Mouse (Mus musculus) gastrocnemius, postnatal 25 days (tissue): Measurements from ENCODE around the gene Nfib. TPM values are rescaled to one million over a fixed set of nuclear protein-coding genes. Genes with fewer than 3 reads are reported as not detected.

Experiments
- DNase-seq: peaks from one replicate; pipeline ENCODE4 v3.0.0; 2022
- total RNA-seq, 2 experiments: library from RNA; stranded (reverse); gene quantifications; 1 replicate in 1 of 2; 2 replicates in 1 of 2; pipeline ENCODE4 v1.2.3; 2021

The Nfib gene
- total RNA-seq, 2 experiments from 2014 or later: 79.0 to 82.1 TPM

DNA sequence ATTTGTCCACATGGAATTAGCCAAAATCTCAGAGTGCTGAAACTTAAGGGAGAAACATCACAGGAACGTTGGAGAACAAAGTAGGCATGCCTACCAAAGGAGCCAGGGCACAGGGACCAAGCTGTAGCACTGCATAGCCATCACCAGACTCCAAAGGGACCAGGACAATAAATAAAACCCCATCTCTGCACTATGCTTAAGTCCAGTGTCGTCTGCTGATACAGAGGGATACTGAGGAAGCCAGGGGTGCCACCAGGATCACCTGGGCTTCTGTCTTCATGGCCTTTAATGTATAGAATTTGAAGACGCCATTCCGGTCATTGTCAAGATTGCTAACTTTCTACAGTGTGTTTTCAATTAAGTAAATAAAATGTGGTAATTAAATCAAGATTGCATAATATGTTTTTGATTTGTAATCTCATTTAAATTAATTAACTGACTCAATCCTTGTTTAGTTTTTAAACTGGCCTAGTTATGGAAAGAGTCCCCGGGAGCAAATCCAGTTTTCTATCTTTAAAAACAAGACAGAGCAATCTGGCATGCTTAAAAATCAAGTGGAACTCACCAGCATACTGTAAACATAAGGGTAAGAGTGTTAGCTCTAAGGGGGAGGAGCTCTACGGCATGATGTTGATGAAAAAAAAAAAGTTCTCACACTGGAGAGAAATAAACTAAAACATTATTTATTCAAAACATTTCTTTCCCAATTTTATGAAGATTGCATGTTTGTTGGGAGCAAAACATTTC is 313.7 kb downstream of the Nfib start:
- no peak for DNase-seq

- no peak for DNase-seq
Measured at GRCm38 (mm10) chr4:82390545-82390944, 315.0 kb downstream of the Nfib start.

GRCm38 (mm10) chr4:82389876-82390275 is 315.7 kb downstream of the Nfib start:
- DNase-seq: no peak

DNA sequence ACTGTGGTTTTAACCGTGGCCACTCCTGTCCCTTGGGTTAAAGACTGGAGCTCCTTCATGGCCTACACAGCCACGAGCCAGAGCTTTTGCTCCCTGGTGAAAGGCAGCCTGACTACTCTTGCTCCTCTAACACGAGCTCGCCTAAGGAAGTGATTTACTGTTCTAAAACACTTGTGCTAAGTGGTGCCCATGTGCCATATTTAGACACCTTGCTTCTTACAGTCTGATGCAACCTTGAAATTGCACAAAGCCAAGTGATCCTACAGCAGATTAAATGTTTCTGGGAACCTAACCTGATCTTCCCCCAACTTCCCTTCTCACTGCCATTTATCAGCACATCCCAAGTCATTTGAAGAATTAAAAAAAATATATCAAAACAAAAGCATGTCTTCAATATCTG is 317.9 kb downstream of the Nfib start:
- DNase-seq: no peak

GRCm38 (mm10) chr4:82386222-82386993 is 319.1 kb downstream of the Nfib start:
- no peak for DNase-seq

DNA sequence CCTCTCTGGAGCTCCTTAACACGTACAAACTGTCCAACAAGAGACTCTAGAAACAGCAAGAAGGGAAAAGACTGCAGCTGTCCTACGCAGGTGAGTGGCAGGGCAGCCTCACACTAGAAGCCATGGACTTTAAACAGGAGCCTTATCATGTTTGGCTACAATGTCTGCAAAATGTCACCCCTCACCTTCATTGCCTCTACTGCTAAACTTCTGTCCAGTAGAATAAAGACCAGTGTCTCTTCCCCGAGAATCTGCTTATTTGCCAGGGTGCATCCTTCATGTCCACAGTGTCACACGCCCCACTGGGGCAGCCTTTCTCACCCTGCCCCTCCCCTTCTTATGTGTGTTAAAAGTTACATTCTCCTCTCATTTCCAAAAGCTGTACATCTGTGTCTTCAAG is 319.9 kb downstream of the Nfib start:
- no peak for DNase-seq

GRCm38 (mm10) chr4:82383991-82384731 is 321.4 kb downstream of the Nfib start:
- no peak for DNase-seq

- no peak for DNase-seq
Measured at GRCm38 (mm10) chr4:82383346-82383745, 322.2 kb downstream of the Nfib start.

DNA sequence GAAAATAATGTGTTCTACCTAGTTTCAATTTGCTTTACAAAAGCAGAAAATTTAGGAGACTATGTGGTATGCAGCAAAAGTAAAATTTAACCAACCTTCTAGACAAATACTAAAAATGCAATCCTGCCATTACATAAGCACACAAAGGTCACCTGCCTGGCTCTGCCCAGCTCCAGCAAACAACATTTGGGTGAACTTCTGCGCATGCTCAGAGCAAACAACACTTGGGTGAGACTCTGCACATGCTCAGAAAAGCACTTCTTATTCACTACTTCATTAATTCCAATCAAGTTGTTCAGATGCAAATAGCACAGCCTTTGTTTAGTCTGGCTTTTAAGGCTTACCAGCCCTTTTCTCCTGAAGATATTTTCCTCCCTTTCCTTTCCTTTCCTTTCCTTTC is 323.8 kb downstream of the Nfib start:
- DNase-seq: no peak

GRCm38 (mm10) chr4:82380578-82380977 is 325.0 kb downstream of the Nfib start:
- DNase-seq: no peak

- no peak for DNase-seq
Measured at GRCm38 (mm10) chr4:82378050-82378449, 327.5 kb downstream of the Nfib start.

- DNase-seq: no peak
Measured at GRCm38 (mm10) chr4:82377621-82378020, 327.9 kb downstream of the Nfib start.

- DNase-seq: no peak
Measured at GRCm38 (mm10) chr4:82374560-82374959, 331.0 kb downstream of the Nfib start.

- no peak for DNase-seq
Measured at GRCm38 (mm10) chr4:82372217-82372616, 333.3 kb downstream of the Nfib start.

DNA sequence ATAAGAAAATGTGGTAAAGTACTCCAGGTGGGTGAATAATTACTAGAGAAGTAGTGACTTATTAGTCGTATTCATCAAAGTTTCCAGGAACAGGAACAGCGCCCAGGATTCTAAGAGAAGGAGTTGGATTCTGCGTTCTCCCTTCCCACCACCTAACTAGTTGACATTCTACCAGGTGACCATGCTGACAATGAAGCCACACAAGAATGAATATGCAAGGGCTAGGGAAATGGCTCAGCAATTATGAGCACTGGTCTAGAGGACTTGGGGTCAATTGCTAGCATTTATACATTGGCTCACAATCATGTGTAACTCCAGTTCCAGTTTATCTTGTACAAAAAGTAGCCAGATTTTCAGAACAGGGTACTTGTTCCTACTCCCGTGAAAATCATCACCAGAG is 334.1 kb downstream of the Nfib start:
- no peak for DNase-seq

DNA sequence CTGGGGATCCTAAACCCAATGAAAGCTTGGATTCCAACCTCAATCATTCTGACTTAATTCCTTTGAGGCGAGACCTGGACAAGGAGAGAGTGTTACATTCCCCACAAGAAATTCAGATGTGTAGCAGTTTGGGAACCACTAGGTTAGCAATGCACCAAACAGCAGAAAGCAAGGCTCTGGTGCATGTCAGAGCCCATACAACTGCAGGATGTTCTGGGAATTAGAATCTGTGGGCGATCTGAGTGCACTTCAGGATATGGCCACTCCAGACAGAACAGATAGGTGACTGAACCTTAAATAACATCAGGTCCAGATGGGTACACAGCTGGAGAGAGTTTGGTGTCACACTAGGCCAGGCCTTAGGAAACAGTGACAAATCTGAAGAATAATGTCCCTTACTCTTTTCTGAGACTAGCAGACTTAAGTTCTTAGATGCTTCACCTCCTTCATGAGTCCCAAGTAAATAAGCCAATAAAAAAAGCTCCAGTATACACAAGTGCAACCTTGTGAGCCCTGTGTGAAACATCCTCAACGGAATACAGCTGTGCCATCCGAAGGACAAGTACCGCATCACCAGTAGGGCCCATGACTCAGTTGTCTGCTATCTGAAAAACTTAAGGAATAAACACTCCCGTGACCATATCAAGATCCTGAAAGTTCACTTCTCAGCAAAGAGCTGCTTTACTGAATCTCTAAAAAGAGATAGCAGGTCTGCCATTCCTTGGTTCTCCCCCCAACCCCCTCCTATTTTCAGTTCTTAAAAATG is 336.4 kb downstream of the Nfib start:
- no peak for DNase-seq

DNA sequence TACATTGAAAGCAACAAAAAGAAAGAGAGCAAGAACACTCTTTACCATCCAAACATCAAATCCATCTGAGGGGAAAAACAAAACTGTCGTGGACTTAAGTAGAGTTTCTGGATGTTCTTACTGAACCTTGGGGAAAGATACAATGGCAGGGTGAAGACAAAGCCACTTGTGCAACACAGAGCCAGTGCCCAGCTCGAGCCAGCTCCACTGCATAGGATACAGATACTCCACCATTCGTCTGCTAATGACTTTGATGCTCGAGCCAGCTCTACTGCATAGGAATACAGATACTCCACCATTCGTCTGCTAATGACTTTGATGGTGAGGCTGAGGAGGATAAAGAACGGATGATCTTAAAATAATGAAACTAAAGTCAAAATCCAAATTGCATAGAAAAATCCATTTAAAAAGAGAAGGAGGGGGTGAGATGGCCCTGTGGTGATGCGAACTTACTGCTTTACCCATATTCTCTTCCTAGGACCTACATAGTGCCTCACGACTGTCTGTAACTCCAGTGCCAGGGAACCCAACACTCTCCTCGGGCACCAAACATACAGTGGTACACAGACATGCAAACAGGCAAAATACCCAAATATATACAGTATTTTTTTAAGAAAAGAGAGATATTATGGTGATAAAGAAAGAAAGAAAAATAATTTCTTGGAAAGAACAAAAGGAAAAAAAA is 337.3 kb downstream of the Nfib start:
- no peak for DNase-seq

DNA sequence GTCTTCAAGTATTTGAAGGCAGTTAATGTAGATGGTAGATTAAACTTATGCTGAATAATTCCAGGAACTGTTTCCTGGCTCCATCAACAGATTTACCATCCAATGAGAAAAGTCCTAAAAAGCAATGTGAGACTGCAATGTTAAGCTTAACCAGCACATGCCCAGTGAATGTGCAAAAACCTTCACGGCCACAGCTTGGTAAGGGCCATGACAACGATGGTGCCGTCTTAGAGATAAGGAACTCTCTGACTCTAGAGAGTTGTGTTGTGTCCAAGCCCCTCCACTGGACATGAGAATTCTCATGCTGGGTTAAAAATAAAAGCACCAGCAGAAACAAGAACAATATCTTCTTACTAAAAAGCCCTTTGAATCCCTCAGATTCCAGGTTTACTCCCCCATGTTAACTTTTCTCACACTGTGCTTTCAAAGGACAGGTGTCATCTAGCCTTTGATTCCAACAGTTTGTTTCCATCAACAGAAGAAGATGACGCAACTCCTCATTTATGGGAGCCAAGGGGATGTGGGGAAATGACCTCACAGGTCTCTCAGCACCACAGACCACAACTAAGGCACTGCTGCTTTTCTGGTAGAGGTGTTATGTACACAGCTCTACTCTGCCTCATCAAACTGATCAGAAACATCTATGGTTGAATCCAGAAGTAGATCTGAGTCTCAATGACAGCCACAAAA is 340.7 kb downstream of the Nfib start:
- DNase-seq: no peak

- DNase-seq: no peak
Measured at GRCm38 (mm10) chr4:82363951-82364350, 341.6 kb downstream of the Nfib start.

- no peak for DNase-seq
Measured at GRCm38 (mm10) chr4:82362294-82362693, 343.3 kb downstream of the Nfib start.

GRCm38 (mm10) chr4:82360081-82360511 is 345.5 kb downstream of the Nfib start:
- peak; percentile 48 for DNase-seq
